Mouse (Mus musculus) hindbrain, embryonic 16.5 days (tissue): ENCODE measurements around the gene Tbc1d9b. TPM values are rescaled to one million over a fixed set of nuclear protein-coding genes. Genes with fewer than 3 reads are reported as not detected.

Source experiments
- ATAC-seq: fragments of 200-750 bp; cut with Nextera tagmentation; 2 replicates; pipeline ENCODE4 v1.8.0; 2017; ENCODE audit warnings: moderate TSS enrichment, moderate library complexity
- H3K27ac ChIP-seq: fragments of 300-500 bp; sonication (generic); 2 replicates; pipeline ENCODE4 v1.5.1; 2014; ENCODE audit warnings: low read depth, mild to moderate bottlenecking, control low read depth, low read length, moderate library complexity
- H3K27me3 ChIP-seq: fragments of 300-500 bp; sonication (generic); replicated peaks from 2 replicates; pipeline ENCODE4 v1.6.1; 2014; ENCODE audit warnings: low read length; ENCODE audit not compliant: control insufficient read depth, insufficient read depth
- H3K36me3 ChIP-seq: fragments of 300-500 bp; sonication (generic); 2 replicates; pipeline ENCODE4 v1.6.1; 2014; ENCODE audit warnings: mild to moderate bottlenecking, low read length, moderate library complexity, mixed read lengths; ENCODE audit not compliant: control insufficient read depth, insufficient read depth
- H3K4me1 ChIP-seq: fragments of 300-500 bp; sonication (generic); 2 replicates; pipeline ENCODE4 v1.6.1; 2014; ENCODE audit warnings: low read depth, low read length; ENCODE audit not compliant: control insufficient read depth, insufficient read depth
- H3K4me2 ChIP-seq: fragments of 300-500 bp; sonication (generic); 2 replicates; pipeline ENCODE4 v1.6.1; 2014; ENCODE audit warnings: mild to moderate bottlenecking, low read length, control low read depth, moderate library complexity
- H3K4me3 ChIP-seq: fragments of 300-500 bp; sonication (generic); 2 replicates; pipeline ENCODE4 v1.5.1; 2014; ENCODE audit warnings: mild to moderate bottlenecking, low read length, control low read depth, moderate library complexity
- H3K9ac ChIP-seq: fragments of 300-500 bp; sonication (generic); 2 replicates; pipeline ENCODE4 v1.6.1; 2014; ENCODE audit warnings: low read depth, mild to moderate bottlenecking, control low read depth, low read length, moderate library complexity
- H3K9me3 ChIP-seq: fragments of 300-500 bp; sonication (generic); 2 replicates; pipeline ENCODE4 v1.6.1; 2014; ENCODE audit warnings: mild to moderate bottlenecking, low read length, moderate library complexity; ENCODE audit not compliant: control insufficient read depth
- WGBS: fragments of 180-500 bp; shearing (Covaris S2); extraction: QIAGEN DNeasy Blood & Tissue Kit; methylation state at CpG from one replicate; pipeline ENCODE4 v1.1.7; 2014; 5-methylcytosine and 5-hydroxymethylcytosine counted together
- polyA plus RNA-seq: library from polyadenylated mRNA; unstranded; fragments of >200 nt; fragmentation: Nextera tagmentation; extraction: Ambion mirVana; gene quantifications from 2 replicates; pipeline ENCODE4 v1.2.1, GENCODE M21; 2015

Tbc1d9b gene
- polyA plus RNA-seq: 36.0 and 41.9 TPM in 2 replicates

GRCm38 (mm10) chr11:50130811-50131766 is at the start of gene Tbc1d9b:
TSS of gene Tbc1d9b (plus strand) at chr11:50131396.
- Histone ChIP-seq H3K4me3 (peak within 1 kb of the TSS; percentile 81), H3K4me2 (peak within 1 kb of the TSS; percentile 76), H3K27ac (peak within 1 kb of the TSS; percentile 88), H3K4me1 (peaks cover 11% of the 10 kb centered on the region), H3K36me3 (no peaks in the 10 kb centered on the region), H3K27me3 (no peaks in the 10 kb centered on the region), H3K9ac (peak within 1 kb of the TSS; percentile 99), H3K9me3 (no peaks in the 10 kb centered on the region)
- under 1% methylated on average over 70 of the region's 77 CpGs for WGBS
- ATAC-seq: peak; percentile 91

GRCm38 (mm10) chr11:50086211-50086610 is 45.0 kb upstream of the Tbc1d9b start:
- Histone ChIP-seq H3K9me3 (no peaks in the 10 kb centered on the region), H3K36me3 (peaks cover 14% of the 10 kb centered on the region), H3K9ac (no peak overlapping the region), H3K4me3 (no peak overlapping the region), H3K4me1 (peaks cover 7% of the 10 kb centered on the region), H3K27ac (no peak overlapping the region), H3K27me3 (no peaks in the 10 kb centered on the region), H3K4me2 (no peak overlapping the region)
- WGBS: 93% methylated on average over 3 of the region's 3 CpGs
- no peak for ATAC-seq

GRCm38 (mm10) chr11:50089840-50090239 is 41.4 kb upstream of the Tbc1d9b start:
- H3K4me3 ChIP-seq: no peak overlapping the region
- H3K9me3 ChIP-seq: no peaks in the 10 kb centered on the region
- peaks cover 16% of the 10 kb centered on the region for H3K36me3 ChIP-seq
- no peak for ATAC-seq
- no peak overlapping the region for H3K27ac ChIP-seq
- H3K9ac ChIP-seq: no peak overlapping the region
- H3K4me2 ChIP-seq: no peak overlapping the region
- H3K4me1 ChIP-seq: peaks cover 9% of the 10 kb centered on the region
- WGBS: 97% methylated on average over 1 of the region's 1 CpGs
- no peaks in the 10 kb centered on the region for H3K27me3 ChIP-seq

DNA sequence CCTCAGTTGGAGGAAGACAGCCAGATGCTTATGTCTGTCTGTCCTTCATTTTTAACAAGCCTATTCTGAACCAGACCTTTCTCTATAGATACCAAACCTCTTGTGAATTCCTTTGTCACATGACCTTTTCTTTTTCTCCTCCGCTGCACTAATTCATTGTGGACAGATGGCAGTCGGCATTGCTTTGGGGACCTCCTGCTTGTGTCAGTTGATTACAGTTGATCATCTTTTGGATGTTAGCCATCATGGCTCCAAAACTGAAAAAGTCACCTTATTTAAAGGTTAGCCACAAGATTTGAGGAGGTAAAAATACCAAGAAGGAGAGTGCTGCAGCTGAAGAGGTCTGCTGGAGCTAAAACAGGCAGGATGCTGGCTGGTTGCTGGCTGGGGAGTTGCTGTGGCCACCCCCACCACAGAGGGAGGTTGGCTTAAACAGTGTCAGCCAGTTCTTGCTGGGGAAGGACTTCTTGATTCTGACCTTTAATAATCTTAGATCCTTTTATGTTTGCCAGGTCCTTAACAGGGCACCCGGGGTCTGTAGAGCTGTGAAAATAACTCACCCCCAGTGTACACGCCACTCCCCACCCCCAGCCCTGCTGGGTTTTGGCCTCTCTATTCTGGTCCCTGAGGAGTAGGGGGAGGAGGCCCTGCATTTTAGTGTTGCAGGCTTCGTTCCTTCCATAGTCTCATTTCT is 40.1 kb upstream of the Tbc1d9b start:
- H3K4me1 ChIP-seq: peaks cover 9% of the 10 kb centered on the region
- H3K27ac ChIP-seq: peak overlapping the region; percentile 30
- no peaks in the 10 kb centered on the region for H3K9me3 ChIP-seq
- peaks cover 23% of the 10 kb centered on the region for H3K36me3 ChIP-seq
- H3K27me3 ChIP-seq: no peaks in the 10 kb centered on the region
- H3K9ac ChIP-seq: no peak overlapping the region
- H3K4me2 ChIP-seq: no peak overlapping the region
- 29% methylated on average over 5 of the region's 5 CpGs for WGBS
- no peak overlapping the region for H3K4me3 ChIP-seq
- ATAC-seq: peak; percentile 62

GRCm38 (mm10) chr11:50091681-50092080 is 39.5 kb upstream of the Tbc1d9b start:
- Histone ChIP-seq H3K9ac (no peak overlapping the region), H3K27me3 (no peaks in the 10 kb centered on the region), H3K4me3 (no peak overlapping the region), H3K27ac (peak overlapping the region; percentile 30), H3K4me2 (no peak overlapping the region), H3K36me3 (peaks cover 23% of the 10 kb centered on the region), H3K4me1 (peaks cover 9% of the 10 kb centered on the region), H3K9me3 (no peaks in the 10 kb centered on the region)
- 0 out of 2 replicates have a peak, but pooled peaks have one; percentile 5 for ATAC-seq

DNA sequence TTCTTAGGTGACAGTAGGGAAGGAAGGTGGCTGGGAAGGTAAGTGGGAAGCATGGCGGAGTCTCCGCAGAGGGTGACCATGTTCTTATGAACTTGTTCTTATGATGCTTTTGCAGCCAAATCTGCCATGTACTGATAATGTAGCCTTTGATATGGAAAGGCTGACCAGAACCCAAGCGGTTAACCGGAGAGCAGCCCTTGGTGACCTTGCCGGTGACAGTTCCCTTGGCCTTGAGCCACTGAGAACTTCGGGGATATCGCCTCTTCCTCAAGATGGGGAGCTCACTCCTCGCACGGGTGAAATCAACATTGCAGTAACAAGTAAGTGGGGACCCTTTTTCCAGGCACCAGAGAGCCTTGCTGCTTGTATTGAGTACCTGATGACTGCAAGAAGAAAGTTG is 35.5 kb upstream of the Tbc1d9b start:
- Histone ChIP-seq H3K9ac (no peak overlapping the region), H3K27ac (no peak overlapping the region), H3K4me3 (no peak overlapping the region), H3K36me3 (peaks cover 10% of the 10 kb centered on the region), H3K27me3 (no peaks in the 10 kb centered on the region), H3K4me1 (peaks cover 3% of the 10 kb centered on the region), H3K9me3 (no peaks in the 10 kb centered on the region), H3K4me2 (no peak overlapping the region)
- no peak for ATAC-seq
- 94% methylated on average over 9 of the region's 9 CpGs for WGBS

DNA sequence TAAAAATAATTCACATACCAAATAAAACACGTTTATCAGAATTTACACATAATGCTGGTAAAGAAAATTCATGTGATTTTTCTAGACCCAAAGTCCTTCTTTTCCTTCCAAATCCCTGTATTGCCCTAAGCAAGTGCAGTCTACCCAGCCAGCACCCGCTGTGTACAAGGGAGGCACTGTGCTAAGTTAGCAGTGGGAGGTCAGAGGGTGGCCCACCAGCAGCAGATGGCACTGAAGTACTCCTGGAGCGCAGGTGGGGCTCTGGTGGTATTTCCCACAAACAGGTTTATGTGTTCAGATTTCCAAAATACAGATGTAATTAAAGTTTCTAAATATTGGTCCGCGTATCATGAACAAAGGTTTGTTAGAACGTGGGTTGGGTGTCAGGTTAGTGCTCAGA is 34.1 kb upstream of the Tbc1d9b start:
- Histone ChIP-seq H3K9ac (no peak overlapping the region), H3K36me3 (peaks cover 10% of the 10 kb centered on the region), H3K4me3 (no peak overlapping the region), H3K4me1 (no peaks in the 10 kb centered on the region; the same call in 1 of the 2 replicates), H3K27ac (no peak overlapping the region), H3K4me2 (no peak overlapping the region), H3K27me3 (no peaks in the 10 kb centered on the region), H3K9me3 (no peaks in the 10 kb centered on the region)
- WGBS: 92% methylated on average over 6 of the region's 6 CpGs
- ATAC-seq: no peak

DNA sequence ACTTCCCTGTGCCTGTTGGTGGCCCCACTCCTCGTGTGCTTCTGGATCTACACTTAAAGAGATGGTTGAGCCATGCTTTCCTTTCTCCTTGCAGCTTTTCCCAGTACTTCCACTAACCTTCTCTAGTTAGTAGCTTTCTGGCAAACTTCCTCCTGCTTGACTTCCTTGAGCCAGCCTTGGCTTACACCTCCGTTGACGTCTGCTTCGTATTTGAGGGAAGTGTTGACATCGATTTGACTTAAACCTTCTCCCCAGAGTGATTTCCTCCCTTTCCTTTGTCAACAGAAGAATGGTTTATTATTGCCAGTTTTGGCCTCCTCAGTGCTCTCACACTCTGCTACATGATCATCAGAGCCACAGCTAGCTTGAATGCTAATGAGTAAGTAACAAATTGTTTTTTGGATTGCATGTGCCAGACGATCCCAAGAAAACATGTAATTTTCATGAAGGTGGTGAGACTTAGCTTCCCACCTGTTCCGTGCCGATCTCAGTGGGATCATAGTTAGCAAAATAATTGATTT is 32.2 kb upstream of the Tbc1d9b start:
- H3K27ac ChIP-seq: peak overlapping the region; percentile 20; the same call in 1 of the 2 replicates
- WGBS: 73% methylated on average over 8 of the region's 8 CpGs
- no peak overlapping the region for H3K4me3 ChIP-seq
- H3K27me3 ChIP-seq: no peaks in the 10 kb centered on the region
- H3K4me2 ChIP-seq: no peak overlapping the region
- no peak for ATAC-seq
- H3K9me3 ChIP-seq: no peaks in the 10 kb centered on the region
- H3K4me1 ChIP-seq: no peaks in the 10 kb centered on the region; the same call in none of the 2 replicates
- no peak overlapping the region for H3K9ac ChIP-seq
- H3K36me3 ChIP-seq: peaks cover 11% of the 10 kb centered on the region

DNA sequence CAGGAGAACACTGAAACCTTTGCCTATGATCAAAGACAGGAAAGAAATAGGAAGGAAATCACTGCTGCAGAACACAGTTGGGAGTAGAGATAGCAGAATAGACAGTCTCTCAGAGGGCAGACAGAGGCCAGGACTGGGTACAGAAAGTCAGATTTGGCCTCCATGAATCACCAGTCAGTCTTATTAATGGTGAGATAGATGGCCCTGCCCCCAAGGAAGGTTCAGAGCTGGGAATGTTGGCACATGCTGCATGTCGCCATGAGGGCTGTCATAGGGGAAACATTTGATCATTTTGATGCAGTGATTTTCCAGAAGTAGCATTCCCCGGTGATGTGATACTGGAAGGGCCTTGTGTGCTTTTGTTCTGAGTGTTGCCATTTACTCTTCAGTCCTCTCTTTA is 31.5 kb upstream of the Tbc1d9b start:
- WGBS: 67% methylated on average over 2 of the region's 2 CpGs
- Histone ChIP-seq H3K27me3 (no peaks in the 10 kb centered on the region), H3K36me3 (peaks cover 11% of the 10 kb centered on the region), H3K9ac (no peak overlapping the region), H3K4me3 (no peak overlapping the region), H3K9me3 (no peaks in the 10 kb centered on the region), H3K4me2 (no peak overlapping the region), H3K27ac (no peak overlapping the region), H3K4me1 (no peaks in the 10 kb centered on the region; the same call in none of the 2 replicates)
- ATAC-seq: no peak
